Mouse (Mus musculus): ENCODE measurements around the gene Inpp5k.

GRCm38 (mm10) chr11:75605318-75605717 lies 25.5 kb upstream of the Inpp5k start:
- TF ChIP-seq CTCF (IDR thresholded peaks at IDR 0.05; ENCODE audit: low read depth, low read length) = no peak
- TF ChIP-seq TAL1 (conservative IDR thresholded peaks at IDR 0.05; ENCODE audit: low read depth, low read length) = no peak
- TF ChIP-seq GATA1 (IDR thresholded peaks at IDR 0.05; ENCODE audit: borderline replicate concordance, low read length) = no peak
- TF ChIP-seq POLR2AphosphoS5 (IDR thresholded peaks at IDR 0.05; ENCODE audit: insufficient replicate concordance, low read depth, low read length) = no peak
- TF ChIP-seq GATA2 (IDR thresholded peaks at IDR 0.05; ENCODE audit: borderline replicate concordance, low read depth, low read length) = no peak

Measured in G1E (cell line).